Mouse (Mus musculus): ENCODE results near the gene Il10. TPM values are rescaled to one million over a fixed set of nuclear protein-coding genes. Genes with fewer than 3 reads are reported as not detected.

The Il10 gene
- polyA plus RNA-seq, 1 experiment from 2014 or later: 0.10 TPM

GRCm38 (mm10) chr1:131053656-131054055 lies 34.0 kb downstream of the Il10 start:
- whole genome bisulfite sequencing: 53% methylated on average over 4 of the region's 4 CpGs
- Histone ChIP-seq H3K36me3 (peaks cover 61% of the 10 kb centered on the region), H3K27ac (no peak overlapping the region), H3K4me3 (no peak overlapping the region), H3K4me2 (replicated peaks) (no peak overlapping the region), H3K4me1 (peaks cover 20% of the 10 kb centered on the region; the same call in 1 of the 2 replicates), H3K27me3 (no peaks in the 10 kb centered on the region), H3K9ac (no peak overlapping the region), H3K9me3 (no peaks in the 10 kb centered on the region)
- no peak for ATAC-seq (ENCODE audit: low FRiP score, low read depth)

- no peak overlapping the region for H3K4me2 ChIP-seq (replicated peaks)
- H3K4me3 ChIP-seq: no peak overlapping the region
- H3K9me3 ChIP-seq: no peaks in the 10 kb centered on the region
- 88% methylated on average over 4 of the region's 4 CpGs for WGBS
- peaks cover 26% of the 10 kb centered on the region for H3K4me1 ChIP-seq
- H3K9ac ChIP-seq: no peak overlapping the region
- ATAC-seq (ENCODE audit: low FRiP score, low read depth): no peak
- peaks cover 61% of the 10 kb centered on the region for H3K36me3 ChIP-seq
- H3K27me3 ChIP-seq: no peaks in the 10 kb centered on the region
- H3K27ac ChIP-seq: no peak overlapping the region
These were observed 34.6 kb downstream of the Il10 start for GRCm38 (mm10) chr1:131054251-131054650.

GRCm38 (mm10) chr1:131058431-131058830 lies 38.8 kb downstream of the Il10 start:
- no peak overlapping the region for H3K9ac ChIP-seq
- no peak for ATAC-seq (ENCODE audit: low FRiP score, low read depth)
- WGBS: 76% methylated on average over 7 of the region's 7 CpGs
- peaks cover 49% of the 10 kb centered on the region for H3K36me3 ChIP-seq
- no peak overlapping the region for H3K4me2 ChIP-seq (replicated peaks)
- no peak overlapping the region for H3K4me3 ChIP-seq
- no peaks in the 10 kb centered on the region for H3K9me3 ChIP-seq
- H3K27me3 ChIP-seq: no peaks in the 10 kb centered on the region
- peaks cover 49% of the 10 kb centered on the region for H3K4me1 ChIP-seq
- H3K27ac ChIP-seq: no peak overlapping the region

GRCm38 (mm10) chr1:131059411-131059810 lies 39.8 kb downstream of the Il10 start:
- WGBS: 48% methylated on average over 1 of the region's 1 CpGs
- no peak overlapping the region for H3K9ac ChIP-seq
- no peak overlapping the region for H3K4me2 ChIP-seq (replicated peaks)
- H3K4me1 ChIP-seq: peaks cover 59% of the 10 kb centered on the region
- H3K27ac ChIP-seq: no peak overlapping the region
- no peaks in the 10 kb centered on the region for H3K27me3 ChIP-seq
- no peak for ATAC-seq (ENCODE audit: low FRiP score, low read depth)
- no peak overlapping the region for H3K4me3 ChIP-seq
- no peaks in the 10 kb centered on the region for H3K9me3 ChIP-seq
- peaks cover 41% of the 10 kb centered on the region for H3K36me3 ChIP-seq

GRCm38 (mm10) chr1:131059841-131060240 lies 40.2 kb downstream of the Il10 start:
- WGBS: 87% methylated on average over 5 of the region's 5 CpGs
- Histone ChIP-seq H3K27me3 (no peaks in the 10 kb centered on the region), H3K4me2 (replicated peaks) (no peak overlapping the region), H3K36me3 (peaks cover 37% of the 10 kb centered on the region), H3K27ac (no peak overlapping the region), H3K9ac (no peak overlapping the region), H3K4me3 (no peak overlapping the region), H3K4me1 (peaks cover 59% of the 10 kb centered on the region), H3K9me3 (no peaks in the 10 kb centered on the region)
- no peak for ATAC-seq (ENCODE audit: low FRiP score, low read depth)

GRCm38 (mm10) chr1:131060290-131061253 lies 40.9 kb downstream of the Il10 start:
- H3K27me3 ChIP-seq: no peaks in the 10 kb centered on the region
- peaks cover 59% of the 10 kb centered on the region for H3K4me1 ChIP-seq
- no peak overlapping the region for H3K4me3 ChIP-seq
- ATAC-seq (ENCODE audit: low FRiP score, low read depth): peak; percentile 17
- no peak overlapping the region for H3K9ac ChIP-seq
- peak overlapping the region; percentile 17; the same call in 1 of the 2 replicates for H3K27ac ChIP-seq
- WGBS: 73% methylated on average over 13 of the region's 13 CpGs
- peaks cover 29% of the 10 kb centered on the region for H3K36me3 ChIP-seq
- H3K9me3 ChIP-seq: no peaks in the 10 kb centered on the region
- H3K4me2 ChIP-seq (replicated peaks): no peak overlapping the region

GRCm38 (mm10) chr1:131061740-131062254 lies 42.2 kb downstream of the Il10 start:
- H3K36me3 ChIP-seq: peaks cover 24% of the 10 kb centered on the region
- H3K9ac ChIP-seq: no peak overlapping the region
- H3K4me3 ChIP-seq: no peak overlapping the region
- WGBS: 83% methylated on average over 7 of the region's 7 CpGs
- ATAC-seq (ENCODE audit: low FRiP score, low read depth): no peak
- H3K27me3 ChIP-seq: no peaks in the 10 kb centered on the region
- H3K4me1 ChIP-seq: peaks cover 59% of the 10 kb centered on the region
- H3K9me3 ChIP-seq: no peaks in the 10 kb centered on the region
- H3K4me2 ChIP-seq (replicated peaks): no peak overlapping the region
- no peak overlapping the region for H3K27ac ChIP-seq

GRCm38 (mm10) chr1:131062821-131063220 lies 43.2 kb downstream of the Il10 start:
- H3K9me3 ChIP-seq: no peaks in the 10 kb centered on the region
- WGBS: 75% methylated on average over 6 of the region's 6 CpGs
- peaks cover 22% of the 10 kb centered on the region for H3K36me3 ChIP-seq
- no peak overlapping the region for H3K4me3 ChIP-seq
- peak overlapping the region; percentile 28; the same call in 1 of the 2 replicates for H3K27ac ChIP-seq
- ATAC-seq (ENCODE audit: low FRiP score, low read depth): peak; percentile 42
- no peak overlapping the region; the same call in 1 of the 2 replicates for H3K9ac ChIP-seq
- H3K27me3 ChIP-seq: no peaks in the 10 kb centered on the region
- H3K4me2 ChIP-seq (replicated peaks): no peak overlapping the region
- H3K4me1 ChIP-seq: peaks cover 59% of the 10 kb centered on the region

- no peak overlapping the region for H3K4me2 ChIP-seq (replicated peaks)
- H3K9me3 ChIP-seq: no peaks in the 10 kb centered on the region
- H3K27me3 ChIP-seq: no peaks in the 10 kb centered on the region
- no peak overlapping the region for H3K27ac ChIP-seq
- 83% methylated on average over 6 of the region's 6 CpGs for WGBS
- H3K9ac ChIP-seq: no peak overlapping the region
- peaks cover 22% of the 10 kb centered on the region for H3K36me3 ChIP-seq
- no peak for ATAC-seq (ENCODE audit: low FRiP score, low read depth)
- no peak overlapping the region for H3K4me3 ChIP-seq
- H3K4me1 ChIP-seq: peaks cover 50% of the 10 kb centered on the region
These were observed 44.6 kb downstream of the Il10 start for GRCm38 (mm10) chr1:131064202-131064601.

- no peak for ATAC-seq (ENCODE audit: low FRiP score, low read depth)
- Histone ChIP-seq H3K27ac (no peak overlapping the region), H3K4me3 (no peak overlapping the region), H3K4me2 (replicated peaks) (no peak overlapping the region), H3K9me3 (no peaks in the 10 kb centered on the region), H3K27me3 (no peaks in the 10 kb centered on the region), H3K36me3 (peaks cover 24% of the 10 kb centered on the region), H3K9ac (no peak overlapping the region), H3K4me1 (peaks cover 32% of the 10 kb centered on the region)
- 92% methylated on average over 10 of the region's 10 CpGs for WGBS
These were observed 48.5 kb downstream of the Il10 start for GRCm38 (mm10) chr1:131068011-131068727.

- Histone ChIP-seq H3K9me3 (no peaks in the 10 kb centered on the region), H3K4me3 (no peak overlapping the region), H3K27me3 (no peaks in the 10 kb centered on the region), H3K4me1 (peaks cover 32% of the 10 kb centered on the region), H3K4me2 (replicated peaks) (no peak overlapping the region), H3K9ac (no peak overlapping the region), H3K36me3 (peaks cover 24% of the 10 kb centered on the region), H3K27ac (no peak overlapping the region)
- no peak for ATAC-seq (ENCODE audit: low FRiP score, low read depth)
- 84% methylated on average over 7 of the region's 7 CpGs for WGBS
These were observed 49.4 kb downstream of the Il10 start for GRCm38 (mm10) chr1:131069010-131069409.

Data from limb, embryonic 13.5 days (tissue).